Mouse (Mus musculus): Measurements from ENCODE around the gene Tmem246. TPM values are rescaled to one million over a fixed set of nuclear protein-coding genes. Genes with fewer than 3 reads are reported as not detected.

Gene Tmem246
- total RNA-seq, 2 experiments from 2014 or later: 34.9 to 35.5 TPM

Other genes starting within 250 kb of the Tmem246 start
- gene Acnat2, start 189.7 kb downstream of the Tmem246 start, total RNA-seq (2021): not detected
- not detected for gene Acnat1, start 124.0 kb downstream of the Tmem246 start, total RNA-seq (2021)
- gene Baat, start 91.3 kb downstream of the Tmem246 start, total RNA-seq (2021): under 1 TPM in 1 of 2 experiments, not detected in 1; 0.18 TPM
- 10 to 100 TPM; 29.9 to 32.0 TPM for gene Mrpl50, start 76.8 kb downstream of the Tmem246 start, total RNA-seq (2021)
- gene Zfp189, start 76.7 kb downstream of the Tmem246 start, total RNA-seq (2021): 1 to 10 TPM; 3.0 to 3.8 TPM
- gene Aldob, start 48.3 kb downstream of the Tmem246 start, total RNA-seq (2021): not detected
- gene Rnf20, start 34.1 kb upstream of the Tmem246 start, total RNA-seq (2021): 10 to 100 TPM; 27.7 to 28.6 TPM
- gene Ppp3r2, start 84.1 kb upstream of the Tmem246 start, total RNA-seq (2021): not detected
- under 1 TPM; 0.62 to 0.64 TPM for gene Grin3a, start 247.9 kb upstream of the Tmem246 start, total RNA-seq (2021)